Mouse (Mus musculus) mature B cell (primary cell): Measurements from ENCODE around the gene Gm20219.
"Not testable (repeated sequence)": the region's sequence is repeated elsewhere in the genome, so short reads cannot be mapped to it uniquely, and the experiment has no call there.

Source experiments
- in situ Hi-C: fragments of 300-500 bp; cut with MboI; formaldehyde crosslinking; loops from 2 replicates; pipeline ENCODE4 v1.14.3; 2019

The Gm20219 gene

DNA sequence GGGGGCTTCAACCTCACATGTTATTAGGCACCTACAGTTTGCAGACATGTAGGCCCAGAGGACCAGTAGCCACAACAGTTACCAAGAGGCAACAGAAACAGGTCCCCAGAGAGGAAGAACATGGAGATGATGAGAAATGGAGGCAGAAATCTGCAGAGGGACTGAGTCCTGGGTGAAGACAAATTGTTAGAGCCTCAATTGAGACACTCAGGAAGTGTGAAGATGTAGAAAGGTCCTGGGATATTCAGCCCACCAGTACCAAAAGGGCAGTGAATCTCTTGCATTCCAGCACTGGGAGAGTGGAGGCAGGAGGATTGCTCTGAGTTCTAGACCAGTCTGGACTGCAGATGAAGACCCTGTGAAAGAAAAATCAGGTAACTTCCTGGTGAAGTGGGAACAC lies 39.9 kb downstream of the Gm20219 start:
- in situ Hi-C loops = no loop called here

GRCm38 (mm10) chr17:56512310-56512709 lies 41.9 kb downstream of the Gm20219 start, which contains the start of gene Znrf4:
Gene Znrf4, minus strand, starts transcription at chr17:56512431.
- in situ Hi-C loops = no loop called here

- in situ Hi-C loops = no loop called here
Measured at GRCm38 (mm10) chr17:56511707-56512090, 42.5 kb downstream of the Gm20219 start.

DNA sequence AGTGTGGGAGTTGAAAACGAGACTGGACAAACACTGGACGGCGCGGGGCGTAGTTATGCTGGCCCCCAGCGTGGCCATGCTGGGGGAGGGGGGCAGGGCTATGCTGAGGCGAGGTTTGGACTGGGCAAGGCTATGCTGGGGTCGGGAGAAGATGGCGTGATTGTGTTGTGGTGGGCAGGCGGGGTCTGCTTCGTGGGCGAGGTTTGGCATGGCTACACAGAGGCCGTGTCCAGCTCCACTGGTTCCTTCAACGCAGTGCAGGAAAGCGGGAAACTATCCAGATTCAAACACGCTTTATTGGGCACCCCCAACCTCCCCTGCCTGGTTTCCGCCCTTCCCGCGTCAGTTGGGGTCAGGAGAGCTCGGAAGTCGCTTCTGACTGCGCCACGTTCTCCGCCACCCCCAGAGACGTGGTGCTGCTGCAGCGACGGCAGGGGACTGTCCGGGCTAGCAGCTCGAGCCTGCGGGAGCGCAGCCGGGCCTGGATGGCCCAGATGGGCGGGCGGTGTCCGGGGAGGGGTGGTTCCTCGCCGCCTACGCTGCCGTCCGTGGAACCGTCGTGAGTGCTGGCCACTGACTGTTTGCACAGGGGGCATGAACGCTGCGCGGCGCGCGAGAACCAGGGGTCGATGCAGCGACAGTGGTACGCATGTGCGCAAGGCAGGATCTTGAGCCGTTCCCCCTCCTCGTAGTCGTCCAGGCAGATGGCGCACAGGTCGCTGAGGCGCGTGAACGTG lies 43.0 kb downstream of the Gm20219 start:
- in situ Hi-C loops = no loop called here

GRCm38 (mm10) chr17:56510473-56510969 lies 43.7 kb downstream of the Gm20219 start:
- in situ Hi-C loops = no loop called here

- in situ Hi-C loops = no loop called here
Measured at GRCm38 (mm10) chr17:56509707-56510472, 44.3 kb downstream of the Gm20219 start.

DNA sequence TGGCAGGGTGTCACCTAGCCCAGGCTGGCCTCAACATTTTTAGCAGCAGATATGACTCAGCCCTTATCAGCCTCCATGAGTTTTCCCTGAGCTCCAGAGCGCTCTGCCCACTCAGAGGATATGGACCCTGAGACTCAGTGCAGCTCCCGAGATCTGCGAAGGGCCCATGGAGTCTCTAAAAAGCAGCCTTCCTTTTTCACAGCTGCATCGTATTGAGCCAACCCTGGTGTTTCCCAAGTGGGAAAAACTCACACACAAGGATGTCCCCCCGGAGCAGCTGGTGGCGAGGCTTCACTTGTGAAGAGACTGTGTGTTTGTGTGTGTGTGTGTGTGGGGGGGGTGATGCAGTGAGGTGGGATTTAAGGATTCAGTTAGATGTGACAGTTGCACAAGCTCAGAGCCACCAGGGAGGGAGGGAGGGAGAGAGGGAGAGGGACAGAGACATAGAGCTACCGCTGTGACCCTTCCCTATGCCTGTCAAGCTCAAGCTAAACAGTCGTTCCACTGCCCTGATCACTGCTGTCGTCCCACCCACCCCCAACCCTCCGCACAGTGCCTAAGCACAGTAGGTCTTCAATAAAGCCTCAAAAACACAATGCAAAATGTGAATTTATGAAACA lies 45.1 kb downstream of the Gm20219 start:
- in situ Hi-C loops = no loop called here

DNA sequence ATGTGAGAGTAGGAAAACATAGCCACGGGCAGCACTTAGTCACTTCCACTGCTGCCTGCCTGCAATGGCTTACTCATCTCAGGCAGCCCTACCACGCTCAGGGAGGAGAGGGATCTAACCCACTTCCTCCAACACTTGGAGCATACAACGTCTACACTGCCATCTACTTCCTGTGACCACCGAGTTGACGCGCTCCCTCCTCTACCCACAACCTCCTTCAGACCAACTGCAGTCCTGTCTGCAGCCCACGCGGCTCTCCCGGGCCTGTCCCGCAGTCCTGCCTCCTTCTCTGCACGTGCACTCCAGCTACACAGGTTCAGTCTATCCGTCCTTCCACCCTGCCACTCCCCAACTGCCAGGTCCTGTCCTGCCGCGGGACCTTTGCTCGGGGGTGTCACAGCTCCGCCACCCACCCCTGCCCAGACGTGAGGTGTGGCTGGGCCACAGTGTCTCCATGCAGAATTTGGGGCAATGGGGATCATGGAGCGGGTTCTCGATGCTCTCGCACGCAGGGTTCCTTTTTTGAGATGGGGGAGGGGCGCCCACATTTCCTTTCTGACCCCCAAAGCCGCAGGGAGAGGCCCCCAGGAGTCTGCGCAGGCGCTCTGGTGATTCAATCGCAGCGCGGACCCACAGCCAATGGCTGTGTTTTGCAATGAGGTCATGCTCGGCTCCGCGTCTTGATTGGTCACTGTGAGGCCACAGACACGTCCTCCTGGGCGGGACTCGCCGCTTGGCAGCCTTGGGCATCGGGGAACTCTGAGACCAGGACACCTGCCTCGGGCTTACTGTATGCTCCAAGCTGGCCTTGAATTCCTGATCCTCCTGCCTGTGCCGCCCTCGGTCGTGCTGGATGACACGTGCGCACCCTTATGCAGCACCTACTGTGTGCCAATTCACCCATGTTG lies 46.8 kb downstream of the Gm20219 start:
- in situ Hi-C loops = no loop called here

GRCm38 (mm10) chr17:56506417-56507065 lies 47.6 kb downstream of the Gm20219 start:
- in situ Hi-C loops = no loop called here

GRCm38 (mm10) chr17:56505401-56505800 lies 48.8 kb downstream of the Gm20219 start:
- in situ Hi-C loops = no loop called here

- in situ Hi-C loops = no loop called here
Measured at GRCm38 (mm10) chr17:56502526-56502925, 51.7 kb downstream of the Gm20219 start.

DNA sequence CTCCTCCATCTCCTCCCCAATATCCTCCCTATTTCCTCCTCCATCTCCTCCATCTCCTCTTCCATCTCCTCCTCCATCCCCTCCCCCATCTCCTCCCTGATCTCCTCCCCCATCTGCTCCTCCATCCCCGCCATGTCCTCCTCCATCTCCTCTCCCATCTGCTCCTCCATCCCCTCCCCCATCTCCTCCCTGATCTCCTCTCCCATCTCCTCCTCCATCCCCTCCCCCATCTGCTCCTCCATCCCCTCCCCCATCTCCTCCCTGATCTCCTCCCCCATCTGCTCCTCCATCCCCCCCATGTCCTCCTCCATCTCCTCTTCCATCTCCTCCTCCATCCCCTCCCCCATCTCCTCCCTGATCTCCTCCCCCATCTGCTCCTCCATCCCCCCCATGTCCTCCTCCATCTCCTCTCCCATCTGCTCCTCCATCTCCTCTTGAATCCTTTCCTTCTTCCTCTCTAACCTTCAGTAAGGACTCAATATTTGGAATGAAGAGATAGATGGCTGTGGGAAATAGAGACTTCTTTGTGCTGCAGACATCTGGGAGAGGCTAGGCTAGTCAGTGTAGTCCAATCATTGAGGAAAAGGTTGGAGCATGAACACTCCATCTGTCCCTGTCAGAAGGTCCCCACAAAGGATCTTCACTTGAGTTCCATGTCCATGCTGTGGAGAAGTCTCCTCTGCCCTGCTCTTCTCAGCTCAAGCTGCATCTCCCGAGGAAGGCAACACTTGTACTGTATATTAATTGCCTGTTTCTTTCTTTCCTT lies 52.4 kb downstream of the Gm20219 start:
- in situ Hi-C loops = not testable (repeated sequence)
